Mouse (Mus musculus): ENCODE measurements around the gene Zp3. TPM values are rescaled to one million over a fixed set of nuclear protein-coding genes. Genes with fewer than 3 reads are reported as not detected.

The Zp3 gene
- total RNA-seq, 2 experiments from 2014 or later, result not detected

- peak; percentile 89 for DNase-seq
- intact Hi-C loops (cut with DNase I; ENCODE audit: low total_unique reads), result no loop called here
Measured at GRCm38 (mm10) chr5:135994725-135995687, 15.1 kb downstream of the Zp3 start, which contains the start of gene Dtx2. TSS of gene Dtx2 (plus strand) at chr5:135994800.

GRCm38 (mm10) chr5:135996162-135996561 lies 16.3 kb downstream of the Zp3 start:
- intact Hi-C loops (cut with DNase I; ENCODE audit: low total_unique reads), result no loop called here
- DNase-seq, result no peak

GRCm38 (mm10) chr5:136001222-136001621 lies 21.3 kb downstream of the Zp3 start:
- no peak for DNase-seq
- intact Hi-C loops (cut with DNase I; ENCODE audit: low total_unique reads), result no loop called here

- intact Hi-C loops (cut with DNase I; ENCODE audit: low total_unique reads), result no loop called here
- no peak for DNase-seq
Measured at GRCm38 (mm10) chr5:136002325-136002724, 22.4 kb downstream of the Zp3 start.

- DNase-seq, result no peak
- intact Hi-C loops (cut with DNase I; ENCODE audit: low total_unique reads), result no loop called here
Measured at GRCm38 (mm10) chr5:136002751-136003151, 22.9 kb downstream of the Zp3 start.

- DNase-seq, result no peak
- intact Hi-C loops (cut with DNase I; ENCODE audit: low total_unique reads), result no loop called here
Measured at GRCm38 (mm10) chr5:136004537-136004936, 24.6 kb downstream of the Zp3 start.

GRCm38 (mm10) chr5:136007745-136008144 lies 27.8 kb downstream of the Zp3 start:
- intact Hi-C loops (cut with DNase I; ENCODE audit: low total_unique reads), result no loop called here
- no peak for DNase-seq

- intact Hi-C loops (cut with DNase I; ENCODE audit: low total_unique reads), result no loop called here
- DNase-seq, result no peak
Measured at GRCm38 (mm10) chr5:136014877-136015276, 35.0 kb downstream of the Zp3 start.

GRCm38 (mm10) chr5:136015586-136015985 lies 35.7 kb downstream of the Zp3 start:
- intact Hi-C loops (cut with DNase I; ENCODE audit: low total_unique reads), result no loop called here
- DNase-seq, result no peak

- DNase-seq, result no peak
- intact Hi-C loops (cut with DNase I; ENCODE audit: low total_unique reads), result no loop called here
Measured at GRCm38 (mm10) chr5:136016014-136016876, 36.3 kb downstream of the Zp3 start.

- intact Hi-C loops (cut with DNase I; ENCODE audit: low total_unique reads), result no loop called here
Measured at GRCm38 (mm10) chr5:136017262-136017661, 37.4 kb downstream of the Zp3 start.

GRCm38 (mm10) chr5:136018726-136019125 lies 38.8 kb downstream of the Zp3 start:
- intact Hi-C loops (cut with DNase I; ENCODE audit: low total_unique reads), result no loop called here

More at GRCm38 (mm10) chr5:136017262-136017661, 37.4 kb downstream of the Zp3 start:
- DNase-seq, result peak; percentile 59

GRCm38 (mm10) chr5:136019907-136020306 lies 40.0 kb downstream of the Zp3 start:
- intact Hi-C loops (cut with DNase I; ENCODE audit: low total_unique reads), result no loop called here
- peak; percentile 35 for DNase-seq

More at GRCm38 (mm10) chr5:136018726-136019125, 38.8 kb downstream of the Zp3 start:
- no peak for DNase-seq

GRCm38 (mm10) chr5:136025712-136026111 lies 45.8 kb downstream of the Zp3 start:
- DNase-seq, result peak; percentile 74
- intact Hi-C loops (cut with DNase I; ENCODE audit: low total_unique reads), result no loop called here

- intact Hi-C loops (cut with DNase I; ENCODE audit: low total_unique reads), result no loop called here
- no peak for DNase-seq
Measured at GRCm38 (mm10) chr5:136026859-136027258, 47.0 kb downstream of the Zp3 start.

GRCm38 (mm10) chr5:136027612-136028311 lies 47.9 kb downstream of the Zp3 start:
- intact Hi-C loops (cut with DNase I; ENCODE audit: low total_unique reads), result no loop called here
- DNase-seq, result no peak

GRCm38 (mm10) chr5:136034868-136035267 lies 55.0 kb downstream of the Zp3 start:
- intact Hi-C loops (cut with DNase I; ENCODE audit: low total_unique reads), result no loop called here
- no peak for DNase-seq

GRCm38 (mm10) chr5:136035285-136035684 lies 55.4 kb downstream of the Zp3 start:
- no peak for DNase-seq
- intact Hi-C loops (cut with DNase I; ENCODE audit: low total_unique reads), result no loop called here

- intact Hi-C loops (cut with DNase I; ENCODE audit: low total_unique reads), result no loop called here
Measured at GRCm38 (mm10) chr5:136036667-136037066, 56.8 kb downstream of the Zp3 start.

More at GRCm38 (mm10) chr5:136036667-136037066, 56.8 kb downstream of the Zp3 start:
- no peak for DNase-seq

Data from gastrocnemius, postnatal 14 days (tissue).